Mouse (Mus musculus) kidney, embryonic 15.5 days (tissue): ENCODE measurements around the gene Birc7. TPM values are rescaled to one million over a fixed set of nuclear protein-coding genes. Genes with fewer than 3 reads are reported as not detected.

ENCODE experiments used
- ATAC-seq: fragments of 200-750 bp; cut with Nextera tagmentation; replicated peaks from 2 replicates; pipeline ENCODE4 v1.8.0; 2017; ENCODE audit warnings: moderate TSS enrichment; ENCODE audit not compliant: low FRiP score
- H3K27ac ChIP-seq: fragments of 300-500 bp; sonication (generic); 2 replicates; pipeline ENCODE4 v1.5.1; 2015; ENCODE audit warnings: mild to moderate bottlenecking, inconsistent platforms
- H3K27me3 ChIP-seq: fragments of 300-500 bp; sonication (generic); 2 replicates; pipeline ENCODE4 v1.6.1; 2015; ENCODE audit warnings: inconsistent platforms
- H3K36me3 ChIP-seq: fragments of 300-500 bp; sonication (generic); 2 replicates; pipeline ENCODE4 v1.6.1; 2015; ENCODE audit warnings: inconsistent platforms
- H3K4me1 ChIP-seq: fragments of 300-500 bp; sonication (generic); 2 replicates; pipeline ENCODE4 v1.6.1; 2015; ENCODE audit warnings: inconsistent platforms
- H3K4me2 ChIP-seq: fragments of 300-500 bp; sonication (generic); 2 replicates; pipeline ENCODE4 v1.6.1; 2015; ENCODE audit warnings: moderate library complexity, mild to moderate bottlenecking, inconsistent platforms
- H3K4me3 ChIP-seq: fragments of 300-500 bp; sonication (generic); replicated peaks from 2 replicates; pipeline ENCODE4 v1.5.1; 2015; ENCODE audit warnings: mild to moderate bottlenecking, inconsistent platforms
- H3K9ac ChIP-seq: fragments of 300-500 bp; sonication (generic); 2 replicates; pipeline ENCODE4 v1.6.1; 2015; ENCODE audit warnings: mild to moderate bottlenecking, inconsistent platforms
- H3K9me3 ChIP-seq: fragments of 300-500 bp; sonication (generic); replicated peaks from 2 replicates; pipeline ENCODE4 v1.6.1; 2016; ENCODE audit warnings: inconsistent platforms
- WGBS: fragments of 180-500 bp; shearing (Covaris S2); methylation state at CpG from one replicate; pipeline ENCODE4 v1.1.7; 2015; ENCODE audit warnings: mixed read lengths; 5-methylcytosine and 5-hydroxymethylcytosine counted together
- microRNA-seq: library from miRNA; unstranded; fragments of <30 nt; microRNA quantifications from one replicate; pipeline ENCODE4, GENCODE M21; 2016
- polyA plus RNA-seq: library from polyadenylated mRNA; unstranded; fragments of >200 nt; fragmentation: Nextera tagmentation; extraction: Ambion mirVana; gene quantifications from 2 replicates; pipeline ENCODE4 v1.2.1, GENCODE M21; 2015

Birc7 gene
- polyA plus RNA-seq, 1 experiment from 2014 or later: not detected

GRCm38 (mm10) chr2:180959605-180960004 lies 30.8 kb downstream of the Birc7 start:
- Histone ChIP-seq H3K4me2 (no peak overlapping the region), H3K27me3 (peaks cover 7% of the 10 kb centered on the region), H3K9ac (no peak overlapping the region), H3K4me3 (no peak overlapping the region), H3K9me3 (no peaks in the 10 kb centered on the region), H3K27ac (no peak overlapping the region), H3K4me1 (peaks cover 14% of the 10 kb centered on the region), H3K36me3 (no peaks in the 10 kb centered on the region)
- WGBS: 68% methylated on average over 7 of the region's 7 CpGs
- no peak for ATAC-seq

- ATAC-seq: no peak
- no peak overlapping the region for H3K4me2 ChIP-seq
- no peaks in the 10 kb centered on the region for H3K9me3 ChIP-seq
- no peak overlapping the region for H3K9ac ChIP-seq
- WGBS: 45% methylated on average over 3 of the region's 3 CpGs
- no peak overlapping the region for H3K4me3 ChIP-seq
- no peaks in the 10 kb centered on the region for H3K36me3 ChIP-seq
- peaks cover 4% of the 10 kb centered on the region; the same call in 1 of the 2 replicates for H3K27me3 ChIP-seq
- H3K4me1 ChIP-seq: peaks cover 8% of the 10 kb centered on the region
- no peak overlapping the region for H3K27ac ChIP-seq
These were observed 31.4 kb downstream of the Birc7 start for GRCm38 (mm10) chr2:180960187-180960586.

- no peaks in the 10 kb centered on the region for H3K36me3 ChIP-seq
- H3K4me2 ChIP-seq: no peak overlapping the region
- peaks cover 9% of the 10 kb centered on the region for H3K4me1 ChIP-seq
- H3K4me3 ChIP-seq: no peak overlapping the region
- ATAC-seq: no peak
- H3K9ac ChIP-seq: 0 out of 2 replicates have a peak overlapping the region, but pooled peaks have one; percentile 1
- H3K27me3 ChIP-seq: no peaks in the 10 kb centered on the region
- H3K27ac ChIP-seq: no peak overlapping the region
- 82% methylated on average over 2 of the region's 2 CpGs for WGBS
- no peaks in the 10 kb centered on the region for H3K9me3 ChIP-seq
These were observed 33.9 kb downstream of the Birc7 start for GRCm38 (mm10) chr2:180962616-180963308.

- no peaks in the 10 kb centered on the region for H3K27me3 ChIP-seq
- 4% methylated on average over 5 of the region's 5 CpGs for WGBS
- H3K27ac ChIP-seq: no peak overlapping the region
- H3K9ac ChIP-seq: no peak overlapping the region
- no peak for ATAC-seq
- no peak overlapping the region for H3K4me3 ChIP-seq
- peaks cover 2% of the 10 kb centered on the region for H3K36me3 ChIP-seq
- no peak overlapping the region for H3K4me2 ChIP-seq
- peaks cover 21% of the 10 kb centered on the region for H3K4me1 ChIP-seq
- no peaks in the 10 kb centered on the region for H3K9me3 ChIP-seq
These were observed 35.1 kb downstream of the Birc7 start for GRCm38 (mm10) chr2:180963956-180964355.

- H3K9ac ChIP-seq: peak overlapping the region; percentile 94
- peaks cover 27% of the 10 kb centered on the region for H3K4me1 ChIP-seq
- H3K27me3 ChIP-seq: no peaks in the 10 kb centered on the region
- peak overlapping the region; percentile 94 for H3K4me3 ChIP-seq
- peak overlapping the region; percentile 91 for H3K27ac ChIP-seq
- no peaks in the 10 kb centered on the region for H3K9me3 ChIP-seq
- H3K36me3 ChIP-seq: peaks cover 26% of the 10 kb centered on the region
- H3K4me2 ChIP-seq: peak overlapping the region; percentile 64
- WGBS: 10% methylated on average over 14 of the region's 14 CpGs
- 0 out of 2 replicates have a peak, but pooled peaks have one; percentile 16 for ATAC-seq
These were observed 37.5 kb downstream of the Birc7 start for GRCm38 (mm10) chr2:180966092-180966882.

- peak within 1 kb of the TSS; percentile 94 for H3K4me3 ChIP-seq
- peak within 1 kb of the TSS; percentile 94 for H3K9ac ChIP-seq
- H3K27me3 ChIP-seq: no peaks in the 10 kb centered on the region
- no peaks in the 10 kb centered on the region for H3K9me3 ChIP-seq
- peaks cover 27% of the 10 kb centered on the region for H3K4me1 ChIP-seq
- WGBS: under 1% methylated on average over 57 of the region's 57 CpGs
- H3K36me3 ChIP-seq: peaks cover 35% of the 10 kb centered on the region
- peak; percentile 96 for ATAC-seq
- peak within 1 kb of the TSS; percentile 91 for H3K27ac ChIP-seq
- peak within 1 kb of the TSS; percentile 64 for H3K4me2 ChIP-seq
These were observed 38.4 kb downstream of the Birc7 start, which contains the start of gene Arfgap1 for GRCm38 (mm10) chr2:180967010-180967763. Arfgap1 (plus strand) TSS chr2:180967225.

GRCm38 (mm10) chr2:180981133-180981532 lies 52.3 kb downstream of the Birc7 start:
- no peak overlapping the region for H3K4me2 ChIP-seq
- no peaks in the 10 kb centered on the region for H3K9me3 ChIP-seq
- WGBS: 67% methylated on average over 6 of the region's 6 CpGs
- peaks cover 70% of the 10 kb centered on the region for H3K36me3 ChIP-seq
- H3K27ac ChIP-seq: no peak overlapping the region
- H3K4me3 ChIP-seq: no peak overlapping the region
- H3K9ac ChIP-seq: no peak overlapping the region
- no peaks in the 10 kb centered on the region for H3K4me1 ChIP-seq
- no peaks in the 10 kb centered on the region for H3K27me3 ChIP-seq
- ATAC-seq: no peak

Small RNAs within 50 kb of the gene (microRNA-seq; reads per million reads assigned to microRNA genes)
- gene Mir124a-3: not detected

Other genes with a start within 250 kb of the Birc7 start
- gene Dido1, start 219.0 kb upstream of the Birc7 start, polyA plus RNA-seq: 28.4 and 29.7 TPM in 2 replicates
- gene Gid8, start 218.9 kb upstream of the Birc7 start, polyA plus RNA-seq: 55.8 TPM in 2 replicates
- gene Slc17a9, start 203.8 kb upstream of the Birc7 start, polyA plus RNA-seq: 0.58 and 1.6 TPM in 2 replicates
- gene Bhlhe23, start 152.1 kb upstream of the Birc7 start, polyA plus RNA-seq: not detected in 2 replicates
- 58.2 and 61.6 TPM in 2 replicates for gene Ythdf1, start 8.1 kb upstream of the Birc7 start, polyA plus RNA-seq
- gene Nkain4, start 25.7 kb downstream of the Birc7 start, polyA plus RNA-seq: 33.4 and 34.5 TPM in 2 replicates
- gene Arfgap1, start 38.2 kb downstream of the Birc7 start, polyA plus RNA-seq: 90.4 and 105 TPM in 2 replicates
- 0.69 and 0.75 TPM in 2 replicates for gene Col20a1, start 57.5 kb downstream of the Birc7 start, polyA plus RNA-seq
- 4.1 and 5.0 TPM in 2 replicates for gene Chrna4, start 114.5 kb downstream of the Birc7 start, polyA plus RNA-seq
- gene Kcnq2, start 206.3 kb downstream of the Birc7 start, polyA plus RNA-seq: 0.33 and 0.68 TPM in 2 replicates
- 0.08 and 0.17 TPM in 2 replicates for gene Eef1a2, start 228.0 kb downstream of the Birc7 start, polyA plus RNA-seq